Mouse (Mus musculus): ENCODE measurements around the gene Tmem60. TPM values are rescaled to one million over a fixed set of nuclear protein-coding genes. Genes with fewer than 3 reads are reported as not detected.

Gene Tmem60
- polyA plus RNA-seq, 1 experiment: 13.6 TPM

DNA sequence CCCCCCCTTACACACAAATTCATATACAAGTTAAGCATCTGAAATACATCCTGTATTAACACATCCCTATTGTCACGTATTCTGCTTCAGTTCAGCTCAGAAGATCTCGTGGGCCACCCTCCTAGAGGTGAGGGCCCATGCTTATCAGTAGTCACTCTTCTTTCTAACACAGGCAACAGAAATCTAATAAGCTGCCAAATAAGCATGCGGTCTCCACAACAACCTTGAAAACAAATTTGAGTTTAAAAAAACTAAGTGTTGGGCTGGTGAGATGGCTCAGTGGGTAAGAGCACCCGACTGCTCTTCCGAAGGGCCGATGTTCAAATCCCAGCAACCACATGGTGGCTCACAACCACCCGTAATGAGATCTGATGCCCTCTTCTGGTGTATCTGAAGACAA lies 24.2 kb downstream of the Tmem60 start:
- DNase-seq (ENCODE audit: low read depth): no peak

DNA sequence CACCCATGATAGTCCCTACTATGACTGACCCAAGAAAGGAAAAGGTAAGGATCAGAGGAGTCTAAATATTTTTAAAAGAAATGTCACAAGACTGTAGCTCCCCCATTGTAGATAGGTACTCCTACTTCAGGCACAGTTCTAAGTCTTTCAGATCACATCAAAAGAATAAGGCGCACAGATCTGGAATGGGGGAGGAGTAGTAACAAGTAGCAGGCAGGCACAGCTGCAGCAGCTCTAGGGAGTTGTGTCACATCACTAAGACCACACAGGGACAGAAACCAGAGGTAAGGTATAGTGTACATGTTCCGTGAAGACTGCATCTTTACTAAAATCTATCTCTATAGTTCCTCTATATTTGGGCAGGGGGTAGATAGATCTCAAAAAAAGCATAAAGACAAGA lies 29.8 kb downstream of the Tmem60 start:
- DNase-seq (ENCODE audit: low read depth): no peak

DNA sequence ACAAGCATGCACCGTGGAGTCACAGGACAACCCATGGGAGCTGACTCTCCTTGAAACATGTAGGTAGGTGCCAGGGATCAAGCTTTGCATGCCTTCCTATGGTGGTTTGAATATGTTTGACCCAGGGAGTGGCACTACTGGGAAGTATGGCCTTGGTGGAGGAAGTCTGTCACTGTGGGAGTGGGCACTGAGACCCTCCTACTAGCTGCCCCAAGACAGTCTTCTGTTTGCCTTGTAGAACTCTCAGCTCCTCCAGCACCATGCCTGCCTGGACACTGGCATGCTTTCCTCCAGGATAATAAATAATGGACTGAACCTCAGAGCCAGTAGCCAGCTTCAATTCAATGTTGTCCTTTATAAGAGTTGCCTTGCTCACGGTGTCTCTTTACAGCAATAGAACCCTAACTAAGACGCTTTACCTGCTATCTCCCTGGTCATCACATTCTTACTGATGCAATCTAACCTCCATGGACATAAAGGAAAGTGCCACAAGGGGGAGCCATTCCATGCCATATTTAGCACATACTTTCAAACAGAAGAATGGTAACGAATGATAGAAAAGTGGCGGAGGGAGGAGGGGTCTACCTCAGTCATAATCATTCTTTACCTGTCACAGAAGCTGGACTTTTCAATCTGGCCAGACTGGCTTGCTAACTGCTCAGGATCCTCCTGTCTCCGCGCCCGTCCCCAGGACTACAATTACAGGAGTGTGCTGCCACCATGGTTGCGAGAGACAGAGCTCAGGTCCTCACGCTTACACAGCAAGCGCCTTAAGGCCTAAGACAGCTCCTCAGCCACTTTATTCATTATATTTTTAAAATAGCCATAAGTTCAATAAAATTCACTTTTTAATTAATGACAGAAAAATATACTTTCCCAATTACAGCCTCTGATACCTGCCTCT lies 31.6 kb downstream of the Tmem60 start:
- peak; percentile 34 for DNase-seq (ENCODE audit: low read depth)

DNA sequence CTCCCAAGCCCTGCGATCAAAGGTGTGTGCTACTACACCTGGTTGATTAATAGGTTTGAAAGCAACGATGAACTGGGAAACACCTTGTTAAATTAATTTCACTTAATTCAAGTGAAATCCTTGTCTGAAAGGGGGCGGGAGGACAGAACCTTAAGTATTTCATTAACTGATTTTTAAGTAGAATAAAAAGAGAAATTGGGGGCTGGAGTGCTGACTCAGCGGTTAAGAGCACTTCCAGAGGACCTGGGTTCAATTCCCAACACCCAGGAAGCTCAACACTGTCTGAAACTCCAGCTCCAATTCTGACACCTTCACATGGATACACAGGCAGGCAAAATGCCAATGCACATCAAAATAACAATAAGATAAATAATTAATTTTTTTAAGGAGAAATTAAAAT lies 37.0 kb downstream of the Tmem60 start:
- no peak for DNase-seq (ENCODE audit: low read depth)

DNA sequence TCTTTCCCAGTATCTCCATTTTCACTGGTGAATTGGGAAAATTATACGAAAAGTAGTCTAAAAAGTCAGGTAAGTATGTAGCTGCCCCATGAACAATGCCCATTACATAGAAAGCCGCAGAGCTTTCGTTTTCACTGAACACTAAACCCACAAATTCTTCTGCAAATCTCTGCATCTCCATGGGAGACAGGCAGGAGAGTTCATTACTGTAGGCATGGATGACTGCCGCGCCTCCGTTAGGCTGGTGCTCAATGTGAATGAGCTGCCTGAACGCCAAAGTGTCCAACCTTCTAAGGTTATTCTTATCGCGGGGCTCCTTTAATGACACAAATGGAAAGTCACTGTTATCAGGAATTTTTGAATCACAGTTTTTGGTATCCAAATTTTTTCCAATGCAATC lies 37.6 kb downstream of the Tmem60 start:
- DNase-seq (ENCODE audit: low read depth): no peak

DNA sequence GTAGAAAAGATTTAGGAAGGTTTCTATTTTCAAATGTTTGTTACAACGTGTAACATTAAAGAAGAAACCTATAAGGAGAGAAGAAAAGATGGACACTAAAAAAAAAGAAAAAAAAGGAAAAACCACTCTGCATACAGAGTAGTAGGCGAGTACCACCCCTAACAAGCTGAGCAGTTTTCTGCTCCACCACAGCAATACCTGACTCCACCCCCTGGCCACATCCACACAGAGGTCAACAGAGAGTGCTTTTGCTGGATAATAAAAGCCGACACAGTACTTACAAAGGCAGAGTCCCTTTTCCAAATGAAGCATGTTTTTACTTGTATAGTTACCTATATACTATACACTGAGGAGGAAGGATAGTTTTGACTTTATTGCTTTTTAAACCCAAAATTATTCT lies 42.6 kb downstream of the Tmem60 start:
- no peak for DNase-seq (ENCODE audit: low read depth)

DNA sequence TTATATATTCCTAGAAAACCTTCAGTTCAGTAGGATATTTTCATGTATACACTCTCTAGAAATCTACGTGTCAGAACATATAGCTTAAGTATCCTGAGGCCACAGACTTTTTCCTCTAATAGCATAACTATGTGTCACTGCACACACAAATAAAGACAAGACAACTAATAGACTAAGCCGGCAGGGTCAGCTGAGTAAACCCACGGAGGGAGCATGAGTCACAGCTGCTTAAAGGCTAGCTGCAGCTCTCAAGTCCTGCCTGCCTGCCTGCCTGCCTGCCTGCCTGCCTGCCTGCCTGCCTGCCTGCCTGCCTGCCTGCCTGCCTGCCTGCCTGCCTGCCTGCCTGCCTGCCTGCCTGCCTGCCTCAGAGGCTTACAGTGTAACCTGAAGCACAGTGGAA lies 43.5 kb downstream of the Tmem60 start:
- DNase-seq (ENCODE audit: low read depth): no peak

DNA sequence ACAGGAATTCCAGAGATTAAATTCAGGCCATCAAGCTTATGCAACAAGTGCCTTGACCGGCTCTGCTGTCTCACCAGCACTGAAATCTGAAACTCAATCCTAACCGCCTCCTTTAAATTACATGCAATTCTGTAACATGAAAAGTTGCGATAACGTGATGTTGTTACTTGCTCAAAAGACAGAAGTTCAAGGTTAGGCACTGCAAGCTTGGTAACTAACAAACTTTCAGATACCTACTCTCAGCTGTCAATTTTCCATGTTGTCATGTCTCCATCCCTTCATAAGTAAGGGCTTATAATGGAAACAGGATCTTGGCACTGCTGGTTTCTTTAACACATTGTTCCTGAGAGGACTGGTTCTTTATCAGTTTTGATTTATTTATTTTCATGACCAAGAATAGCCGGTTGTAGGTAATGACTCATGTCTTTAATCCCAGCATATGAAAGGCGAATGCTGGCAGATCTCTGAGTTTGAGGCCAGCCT lies 47.7 kb downstream of the Tmem60 start:
- peak; percentile 65 for DNase-seq (ENCODE audit: low read depth)

DNA sequence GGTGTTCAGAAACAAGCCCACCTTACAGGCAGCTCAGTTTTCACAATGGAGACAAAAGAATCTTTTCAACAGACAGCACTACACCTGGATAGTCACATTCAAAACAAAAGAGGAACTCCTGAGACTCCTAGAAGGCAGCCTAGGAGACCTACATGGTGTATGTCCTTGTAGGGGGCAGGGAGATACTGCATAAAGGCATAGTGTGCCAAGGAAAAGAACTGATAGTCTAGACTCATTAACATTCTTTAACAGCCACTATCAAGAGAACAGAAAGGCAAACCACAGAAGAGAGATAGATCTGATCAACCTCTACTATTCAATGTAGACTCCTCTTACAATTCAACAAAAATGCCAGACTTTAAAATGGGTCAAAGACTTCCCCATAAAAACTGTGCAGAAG lies 48.4 kb downstream of the Tmem60 start:
- no peak for DNase-seq (ENCODE audit: low read depth)

DNA sequence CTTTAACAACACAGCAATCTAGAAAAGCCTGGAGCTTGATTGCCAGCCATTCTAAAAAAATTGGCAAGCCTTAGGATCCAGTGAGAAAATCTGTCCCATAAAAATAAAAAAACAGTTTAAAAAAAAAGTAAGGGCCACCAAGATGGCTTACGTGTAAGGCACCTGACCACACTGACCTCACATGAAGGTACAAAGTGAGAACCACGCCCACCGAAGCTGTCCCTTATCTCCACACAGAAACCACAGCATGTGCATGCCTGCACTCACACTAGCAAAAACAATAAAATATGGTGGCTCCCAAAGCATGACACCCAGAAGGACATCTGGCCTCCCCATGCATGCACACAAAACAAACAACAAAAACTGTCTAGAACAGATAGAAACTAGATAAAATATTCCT lies 49.3 kb downstream of the Tmem60 start:
- no peak for DNase-seq (ENCODE audit: low read depth)

DNA sequence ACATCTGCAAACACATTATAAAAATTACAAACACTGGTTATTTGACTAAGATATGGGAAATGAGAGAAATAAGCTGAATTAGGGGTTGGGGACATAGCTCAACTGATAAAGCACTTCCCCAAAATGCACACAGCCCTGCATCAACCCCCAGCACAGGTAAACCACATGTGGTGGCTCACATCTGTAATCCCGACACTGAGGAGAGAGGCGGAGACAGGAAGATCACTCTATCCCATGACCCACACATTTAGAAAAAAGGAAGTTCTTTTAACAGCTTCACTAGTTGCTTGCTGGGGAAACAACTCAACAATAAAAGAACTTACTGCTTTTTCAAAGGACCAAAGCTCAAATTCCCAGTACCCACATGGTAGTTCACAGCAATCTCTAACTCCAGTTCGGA lies 50.6 kb downstream of the Tmem60 start:
- no peak for DNase-seq (ENCODE audit: low read depth)

DNA sequence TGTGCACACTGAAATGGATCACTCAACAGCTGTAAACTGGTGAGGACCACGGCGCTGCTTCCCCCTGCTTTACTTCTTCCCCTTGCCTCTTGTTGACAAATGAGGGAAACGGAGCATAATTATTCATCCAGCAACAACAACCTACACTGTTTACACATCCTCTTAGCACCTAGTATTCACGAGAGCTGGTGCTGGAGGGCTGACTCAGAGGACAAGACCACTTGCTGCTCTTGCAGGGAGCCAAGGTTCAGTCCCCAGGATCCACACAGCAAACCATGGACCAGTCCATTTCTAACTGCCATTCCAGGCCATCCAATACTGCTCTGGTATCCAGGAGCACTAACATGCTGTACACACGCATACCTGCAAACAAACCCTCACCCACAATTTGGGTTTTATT lies 53.9 kb downstream of the Tmem60 start:
- no peak for DNase-seq (ENCODE audit: low read depth)

Other genes starting within 250 kb of the Tmem60 start
- 2.6 and 2.7 TPM in 2 replicates for gene Phtf2, start 67 bp upstream of the Tmem60 start, polyA plus RNA-seq (2012; rRNA removed)
- gene Rsbn1l, start 74.2 kb downstream of the Tmem60 start, polyA plus RNA-seq (2012; rRNA removed): 4.0 and 4.4 TPM in 2 replicates
- gene Ptpn12, start 173.7 kb downstream of the Tmem60 start, polyA plus RNA-seq (2012; rRNA removed): 37.3 and 39.7 TPM in 2 replicates

Data from gonadal fat pad, adult 2 months (tissue).